Mouse (Mus musculus) lung, adult 2 months (tissue): ENCODE results near the gene Actl6b. TPM values are rescaled to one million over a fixed set of nuclear protein-coding genes. Genes with fewer than 3 reads are reported as not detected.

Experiments
- DNase-seq: peaks from one replicate; pipeline ENCODE4 v3.0.0; 2022
- H3K4me1 ChIP-seq: fragments of 200-500 bp; 2 replicates; pipeline ENCODE4 v1.6.1; 2011; ENCODE audit warnings: low read length; ENCODE audit not compliant: control insufficient read depth, insufficient read depth
- H3K4me3 ChIP-seq: fragments of 200-500 bp; replicated peaks from 2 replicates; pipeline ENCODE3; 2011; ENCODE audit warnings: low read depth, mild to moderate bottlenecking, control low read depth, low read length; ENCODE audit errors: extremely low read depth
- CTCF ChIP-seq: fragments of 200-500 bp; IDR thresholded peaks from 2 replicates; pipeline ENCODE4 v1.5.1; 2011; ENCODE audit warnings: mild to moderate bottlenecking, low read length, control low read depth; ENCODE audit not compliant: insufficient read depth
- POLR2A ChIP-seq: fragments of 200-500 bp; IDR thresholded peaks from 2 replicates; pipeline ENCODE4 v1.6.1; 2011; ENCODE audit warnings: low read depth, mild to moderate bottlenecking, control low read depth, low read length, borderline replicate concordance; ENCODE audit errors: extremely low read depth
- WGBS: fragments of 180-500 bp; shearing (Covaris S2); methylation state at CpG from one replicate; pipeline ENCODE4 v1.1.7; 2018; 5-methylcytosine and 5-hydroxymethylcytosine counted together
- polyA plus RNA-seq: library from polyadenylated mRNA; depleted of rRNA; stranded (reverse); fragments of >200 nt; gene quantifications from 2 replicates; pipeline ENCODE4 v1.2.3, GENCODE M21; 2012

The Actl6b gene
- polyA plus RNA-seq, 1 experiment = not detected

- WGBS = under 1% methylated on average over 40 of the region's 40 CpGs
- Histone ChIP-seq H3K4me3 (peak within 1 kb of the TSS; percentile 96), H3K4me1 (peaks cover 7% of the 10 kb centered on the region; the same call in 1 of the 2 replicates)
- peak; percentile 96 for DNase-seq
- TF ChIP-seq CTCF = no peak
- TF ChIP-seq POLR2A = peak; percentile 97
Observed at GRCm38 (mm10) chr5:137533117-137533827, 20.0 kb upstream of the Actl6b start, which contains the start of the genes Epo and Gnb2. Gene Epo, minus strand, starts transcription at chr5:137533242. Gene Gnb2, minus strand, starts transcription at chr5:137533510.

- peaks cover 7% of the 10 kb centered on the region; the same call in 1 of the 2 replicates for H3K4me1 ChIP-seq
- no peak for TF ChIP-seq CTCF
- TF ChIP-seq POLR2A = no peak
- no peak overlapping the region for H3K4me3 ChIP-seq
- WGBS = 75% methylated on average over 3 of the region's 3 CpGs
- peak; percentile 23 for DNase-seq
Observed at GRCm38 (mm10) chr5:137534762-137535161, 18.6 kb upstream of the Actl6b start.

- TF ChIP-seq POLR2A (no peak), CTCF (no peak)
- no peak overlapping the region for H3K4me3 ChIP-seq
- no peak for DNase-seq
- peaks cover 4% of the 10 kb centered on the region; the same call in 1 of the 2 replicates for H3K4me1 ChIP-seq
- 65% methylated on average over 9 of the region's 9 CpGs for WGBS
Observed at GRCm38 (mm10) chr5:137535318-137535717, 18.0 kb upstream of the Actl6b start.

- DNase-seq = no peak
- H3K4me1 ChIP-seq = peaks cover 5% of the 10 kb centered on the region; the same call in 1 of the 2 replicates
- no peak for TF ChIP-seq CTCF
- no peak for TF ChIP-seq POLR2A
- 65% methylated on average over 4 of the region's 4 CpGs for WGBS
- H3K4me3 ChIP-seq = no peak overlapping the region
Observed at GRCm38 (mm10) chr5:137537461-137537860, 15.9 kb upstream of the Actl6b start.

- Histone ChIP-seq H3K4me1 (peaks cover 3% of the 10 kb centered on the region; the same call in 1 of the 2 replicates), H3K4me3 (no peak overlapping the region)
- no peak for DNase-seq
- 23% methylated on average over 7 of the region's 7 CpGs for WGBS
- TF ChIP-seq CTCF (no peak), POLR2A (no peak)
Observed at GRCm38 (mm10) chr5:137539291-137539801, 14.0 kb upstream of the Actl6b start.

- WGBS = 76% methylated on average over 6 of the region's 6 CpGs
Observed at GRCm38 (mm10) chr5:137540991-137541390, 12.3 kb upstream of the Actl6b start.

GRCm38 (mm10) chr5:137541768-137542540 lies 11.4 kb upstream of the Actl6b start:
- WGBS = 23% methylated on average over 5 of the region's 5 CpGs
- Histone ChIP-seq H3K4me3 (no peak overlapping the region), H3K4me1 (peaks cover 3% of the 10 kb centered on the region; the same call in 1 of the 2 replicates)
- DNase-seq = no peak
- TF ChIP-seq POLR2A = no peak
- TF ChIP-seq CTCF = no peak

More at GRCm38 (mm10) chr5:137540991-137541390, 12.3 kb upstream of the Actl6b start:
- H3K4me3 ChIP-seq = no peak overlapping the region
- TF ChIP-seq CTCF (no peak), POLR2A (no peak)
- peaks cover 3% of the 10 kb centered on the region; the same call in 1 of the 2 replicates for H3K4me1 ChIP-seq
- DNase-seq = no peak

GRCm38 (mm10) chr5:137544926-137545325 lies 8.4 kb upstream of the Actl6b start:
- Histone ChIP-seq H3K4me1 (peaks cover 3% of the 10 kb centered on the region; the same call in 1 of the 2 replicates), H3K4me3 (no peak overlapping the region)
- no peak for TF ChIP-seq POLR2A
- no peak for TF ChIP-seq CTCF
- no peak for DNase-seq
- WGBS = 61% methylated on average over 6 of the region's 6 CpGs

- TF ChIP-seq CTCF (no peak), POLR2A (no peak)
- DNase-seq = no peak
- 73% methylated on average over 4 of the region's 4 CpGs for WGBS
Observed at GRCm38 (mm10) chr5:137545596-137545995, 7.7 kb upstream of the Actl6b start.

More at GRCm38 (mm10) chr5:137545596-137545995, 7.7 kb upstream of the Actl6b start:
- no peak overlapping the region for H3K4me3 ChIP-seq
- H3K4me1 ChIP-seq = peaks cover 3% of the 10 kb centered on the region; the same call in 1 of the 2 replicates
